Mouse (Mus musculus): ENCODE results near the gene 4930404N11Rik. TPM values are rescaled to one million over a fixed set of nuclear protein-coding genes. Genes with fewer than 3 reads are reported as not detected.
A peak's percentile ranks its signal among the peaks of the same experiment; 100 is the strongest.

4930404N11Rik gene
- total RNA-seq, 2 experiments from 2014 or later: 0.92 to 1.0 TPM

- DNase-seq (ENCODE audit: low spot score in 2 of 2): peak; percentile 89 to 94
Observed at GRCm38 (mm10) chr10:81356991-81357844, 8.4 kb downstream of the 4930404N11Rik start, which contains the start of gene Mfsd12. Gene Mfsd12 (plus strand): TSS chr10:81357491.

GRCm38 (mm10) chr10:81356352-81356990, 9.1 kb downstream of the 4930404N11Rik start:
- no peak for DNase-seq (ENCODE audit: low spot score in 2 of 2)

GRCm38 (mm10) chr10:81355533-81355932, 10.1 kb downstream of the 4930404N11Rik start:
- no peak for DNase-seq (ENCODE audit: low spot score in 2 of 2)

GRCm38 (mm10) chr10:81354738-81355477, 10.7 kb downstream of the 4930404N11Rik start:
- DNase-seq (ENCODE audit: low spot score in 2 of 2): no peak

GRCm38 (mm10) chr10:81351678-81352291, 13.8 kb downstream of the 4930404N11Rik start:
- no peak for DNase-seq (ENCODE audit: low spot score in 2 of 2)

- DNase-seq (ENCODE audit: low spot score in 2 of 2): peak; percentile 99
Observed at GRCm38 (mm10) chr10:81350351-81351063, 15.1 kb downstream of the 4930404N11Rik start, which contains the start of gene Hmg20b. Gene Hmg20b (minus strand): TSS chr10:81350480.

GRCm38 (mm10) chr10:81349961-81350350, 15.7 kb downstream of the 4930404N11Rik start:
- no peak for DNase-seq (ENCODE audit: low spot score in 2 of 2)

- DNase-seq (ENCODE audit: low spot score in 2 of 2): no peak
Observed at GRCm38 (mm10) chr10:81349146-81349545, 16.5 kb downstream of the 4930404N11Rik start.

- no peak for DNase-seq (ENCODE audit: low spot score in 2 of 2)
Observed at GRCm38 (mm10) chr10:81346453-81347067, 19.1 kb downstream of the 4930404N11Rik start.

- no peak for DNase-seq (ENCODE audit: low spot score in 2 of 2)
Observed at GRCm38 (mm10) chr10:81345162-81345534, 20.5 kb downstream of the 4930404N11Rik start.

- no peak for DNase-seq (ENCODE audit: low spot score in 2 of 2)
Observed at GRCm38 (mm10) chr10:81344421-81345161, 21.0 kb downstream of the 4930404N11Rik start.

GRCm38 (mm10) chr10:81342686-81343505, 22.7 kb downstream of the 4930404N11Rik start, which contains the start of gene Gipc3:
Gene Gipc3 (minus strand): TSS chr10:81343266.
- no peak for DNase-seq (ENCODE audit: low spot score in 2 of 2)

- DNase-seq (ENCODE audit: low spot score in 2 of 2): no peak
Observed at GRCm38 (mm10) chr10:81341333-81341949, 24.2 kb downstream of the 4930404N11Rik start.

- no peak for DNase-seq (ENCODE audit: low spot score in 2 of 2)
Observed at GRCm38 (mm10) chr10:81340551-81341332, 24.9 kb downstream of the 4930404N11Rik start.

GRCm38 (mm10) chr10:81336558-81336957, 29.1 kb downstream of the 4930404N11Rik start:
- DNase-seq (ENCODE audit: low spot score in 2 of 2): no peak

GRCm38 (mm10) chr10:81335393-81336340, 29.9 kb downstream of the 4930404N11Rik start:
- DNase-seq (ENCODE audit: low spot score in 2 of 2): no peak

All from layer of hippocampus, postnatal 14 days (tissue).